Mouse (Mus musculus): Measurements from ENCODE around the gene Dyrk2.

DNA sequence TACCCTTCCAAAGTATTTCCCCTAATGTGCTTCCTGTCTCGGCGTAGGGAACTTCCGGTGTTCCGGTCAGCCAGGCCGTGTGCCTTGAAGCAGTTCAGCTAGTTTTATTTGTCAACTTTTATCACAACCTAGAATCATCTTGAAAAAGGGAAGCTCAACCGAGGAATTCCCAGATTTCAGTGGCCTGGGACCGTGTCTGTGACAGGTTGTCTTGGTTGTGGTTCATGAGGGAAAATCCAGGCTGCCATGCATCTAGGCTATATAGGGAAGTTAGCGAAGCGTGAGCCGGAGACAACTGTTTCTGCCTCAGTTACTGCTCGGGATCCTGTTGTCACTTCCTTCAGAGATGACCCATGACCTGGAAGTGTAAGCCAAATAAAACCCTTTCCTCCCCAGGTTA lies 13.3 kb upstream of the Dyrk2 start:
- no peak for TF ChIP-seq EP300 (IDR thresholded peaks at IDR 0.05)
- no peak for TF ChIP-seq CTCF (IDR thresholded peaks at IDR 0.05)

Measured in lung, postnatal 0 days (tissue).